Mouse (Mus musculus): ENCODE results near the gene Srrd. TPM values are rescaled to one million over a fixed set of nuclear protein-coding genes. Genes with fewer than 3 reads are reported as not detected.

Srrd gene
- polyA plus RNA-seq, 1 experiment, result 14.1 TPM

DNA sequence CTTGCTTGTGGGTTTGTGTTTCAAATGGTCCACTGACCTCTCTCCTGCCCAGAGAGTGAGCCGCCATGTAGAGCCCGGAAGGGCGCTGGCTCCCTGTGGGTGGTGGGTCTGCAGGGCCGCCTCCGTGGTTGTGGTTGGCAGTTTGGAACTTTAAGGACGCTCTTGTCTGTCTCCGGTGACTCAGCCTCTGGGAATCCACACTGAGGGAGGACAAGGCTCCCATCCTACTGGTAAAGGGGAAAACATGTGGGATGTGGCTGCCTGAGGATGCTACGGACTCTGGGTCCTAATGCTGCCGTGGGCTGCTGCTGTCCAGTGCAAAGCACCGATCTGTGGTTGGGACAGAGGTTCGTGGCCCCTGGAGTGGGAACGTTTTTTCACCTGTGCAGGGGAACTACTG lies 25.1 kb upstream of the Srrd start:
- TF ChIP-seq CTCF (IDR thresholded peaks at IDR 0.05; ENCODE audit: control insufficient read depth, insufficient read depth, low read length), result no peak
- no peak for TF ChIP-seq POLR2A (IDR thresholded peaks at IDR 0.05; ENCODE audit: borderline replicate concordance, control insufficient read depth, low read depth, low read length)
- 66% methylated on average over 12 of the region's 12 CpGs for WGBS
- no peaks in the 10 kb centered on the region for H3K4me1 ChIP-seq (ENCODE audit: control insufficient read depth, insufficient read depth, low read length)
- H3K27ac ChIP-seq (ENCODE audit: control insufficient read depth, insufficient read depth, low read depth, low read length, poor library complexity), result no peak overlapping the region
- no peak overlapping the region for H3K4me3 ChIP-seq (replicated peaks; ENCODE audit: control insufficient read depth, low read depth, low read length)

DNA sequence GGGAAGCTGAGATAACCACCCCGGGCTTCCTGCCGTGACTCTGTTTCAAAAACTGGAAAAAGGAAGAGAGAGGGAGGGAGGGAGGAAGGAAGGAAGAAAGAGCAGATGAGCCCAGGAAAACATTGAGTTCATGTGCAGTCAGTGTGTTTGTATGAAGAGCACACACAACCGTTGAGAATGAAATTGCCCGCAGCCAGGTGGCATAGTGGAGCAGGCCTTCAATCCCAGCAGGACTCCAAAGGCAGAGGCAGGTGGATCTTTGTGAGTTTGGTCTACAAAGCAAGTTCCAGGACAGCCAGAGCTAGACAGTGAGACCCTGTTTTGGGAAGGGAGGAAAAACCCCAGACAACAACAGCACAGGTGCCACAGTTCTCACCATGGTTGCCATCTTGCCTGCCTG lies 24.5 kb upstream of the Srrd start:
- 79% methylated on average over 4 of the region's 4 CpGs for WGBS
- Histone ChIP-seq H3K4me3 (replicated peaks; ENCODE audit: control insufficient read depth, low read depth, low read length) (no peak overlapping the region), H3K27ac (ENCODE audit: control insufficient read depth, insufficient read depth, low read depth, low read length, poor library complexity) (no peak overlapping the region), H3K4me1 (ENCODE audit: control insufficient read depth, insufficient read depth, low read length) (no peaks in the 10 kb centered on the region)
- TF ChIP-seq POLR2A (IDR thresholded peaks at IDR 0.05; ENCODE audit: borderline replicate concordance, control insufficient read depth, low read depth, low read length) (no peak), CTCF (IDR thresholded peaks at IDR 0.05; ENCODE audit: control insufficient read depth, insufficient read depth, low read length) (no peak)

DNA sequence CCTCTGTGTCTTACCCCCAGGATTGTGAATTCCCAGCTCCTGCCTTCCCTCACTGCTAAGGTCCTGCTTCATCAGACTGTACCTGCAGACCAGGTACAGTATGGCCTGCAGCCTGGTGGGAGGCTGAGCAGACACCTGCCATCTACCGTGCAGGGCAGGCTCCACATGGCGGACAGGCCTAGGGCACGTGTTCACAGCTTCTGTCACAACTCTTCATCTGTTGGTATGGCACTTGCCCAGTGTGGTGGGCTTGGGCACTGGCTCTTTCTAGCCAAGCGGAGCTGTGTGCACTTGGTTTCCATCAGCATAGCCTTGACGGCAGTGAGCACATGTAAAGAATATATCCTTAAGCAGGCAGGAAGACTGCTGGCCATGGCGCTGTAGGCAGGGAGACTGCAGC lies 24.0 kb upstream of the Srrd start:
- Histone ChIP-seq H3K4me3 (replicated peaks; ENCODE audit: control insufficient read depth, low read depth, low read length) (no peak overlapping the region), H3K27ac (ENCODE audit: control insufficient read depth, insufficient read depth, low read depth, low read length, poor library complexity) (no peak overlapping the region), H3K4me1 (ENCODE audit: control insufficient read depth, insufficient read depth, low read length) (no peaks in the 10 kb centered on the region)
- 92% methylated on average over 6 of the region's 6 CpGs for WGBS
- TF ChIP-seq CTCF (IDR thresholded peaks at IDR 0.05; ENCODE audit: control insufficient read depth, insufficient read depth, low read length), result no peak
- no peak for TF ChIP-seq POLR2A (IDR thresholded peaks at IDR 0.05; ENCODE audit: borderline replicate concordance, control insufficient read depth, low read depth, low read length)

DNA sequence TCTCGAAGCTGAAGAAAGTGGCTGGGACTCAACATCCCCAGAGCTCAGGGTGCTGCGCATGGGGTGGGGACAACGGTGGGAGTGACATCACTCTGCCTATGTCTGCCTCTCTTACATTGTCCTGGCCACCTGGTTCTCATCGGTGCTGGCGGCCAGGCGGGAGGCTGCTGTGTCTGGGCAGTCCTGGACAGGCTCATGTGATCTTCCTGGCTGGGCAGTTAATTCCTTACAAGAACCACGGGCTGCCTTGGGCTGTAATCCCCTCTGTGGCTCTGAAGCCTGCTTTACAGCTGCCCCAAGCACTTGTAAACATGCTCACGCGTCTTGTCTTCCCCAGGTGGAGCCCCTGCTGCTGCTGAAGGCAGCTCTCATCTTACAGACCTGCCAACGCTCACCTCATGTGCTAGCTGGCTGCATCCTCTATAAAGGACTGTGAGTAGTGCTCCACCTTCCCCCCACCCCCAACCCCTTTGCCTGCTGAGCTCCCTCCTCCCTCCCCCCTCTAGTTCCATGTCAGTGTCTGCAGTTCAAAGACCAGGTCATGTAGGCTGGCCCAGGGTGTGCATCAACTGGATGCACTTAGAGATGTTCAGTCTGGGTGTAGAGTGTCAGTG lies 21.5 kb upstream of the Srrd start:
- Histone ChIP-seq H3K4me3 (replicated peaks; ENCODE audit: control insufficient read depth, low read depth, low read length) (no peak overlapping the region), H3K4me1 (ENCODE audit: control insufficient read depth, insufficient read depth, low read length) (no peaks in the 10 kb centered on the region), H3K27ac (ENCODE audit: control insufficient read depth, insufficient read depth, low read depth, low read length, poor library complexity) (no peak overlapping the region)
- WGBS, result 82% methylated on average over 10 of the region's 10 CpGs
- TF ChIP-seq CTCF (IDR thresholded peaks at IDR 0.05; ENCODE audit: control insufficient read depth, insufficient read depth, low read length), result no peak
- TF ChIP-seq POLR2A (IDR thresholded peaks at IDR 0.05; ENCODE audit: borderline replicate concordance, control insufficient read depth, low read depth, low read length), result no peak

DNA sequence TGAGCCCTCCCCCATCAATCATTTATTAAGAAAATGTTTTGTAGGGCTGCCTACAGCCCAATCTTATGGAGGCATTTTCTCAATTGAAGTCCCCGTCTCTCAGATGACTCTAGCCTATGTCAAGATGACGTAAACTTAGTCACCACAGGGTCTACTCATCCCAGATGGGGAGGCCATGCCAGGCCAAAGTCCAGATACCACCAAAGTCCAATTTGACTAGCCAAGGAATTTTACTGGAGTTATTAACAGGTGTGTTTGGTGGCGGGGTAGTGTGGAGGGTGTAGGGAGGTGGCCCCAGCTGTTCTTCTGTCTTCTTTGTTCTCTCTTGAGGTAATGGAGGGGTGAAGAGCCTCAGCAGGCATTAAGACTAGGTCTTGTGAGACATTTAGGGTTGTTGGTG lies 17.2 kb upstream of the Srrd start:
- Histone ChIP-seq H3K4me3 (replicated peaks; ENCODE audit: control insufficient read depth, low read depth, low read length) (no peak overlapping the region), H3K4me1 (ENCODE audit: control insufficient read depth, insufficient read depth, low read length) (no peaks in the 10 kb centered on the region), H3K27ac (ENCODE audit: control insufficient read depth, insufficient read depth, low read depth, low read length, poor library complexity) (no peak overlapping the region)
- no peak for TF ChIP-seq POLR2A (IDR thresholded peaks at IDR 0.05; ENCODE audit: borderline replicate concordance, control insufficient read depth, low read depth, low read length)
- TF ChIP-seq CTCF (IDR thresholded peaks at IDR 0.05; ENCODE audit: control insufficient read depth, insufficient read depth, low read length), result no peak
- WGBS, result 89% methylated on average over 3 of the region's 3 CpGs

DNA sequence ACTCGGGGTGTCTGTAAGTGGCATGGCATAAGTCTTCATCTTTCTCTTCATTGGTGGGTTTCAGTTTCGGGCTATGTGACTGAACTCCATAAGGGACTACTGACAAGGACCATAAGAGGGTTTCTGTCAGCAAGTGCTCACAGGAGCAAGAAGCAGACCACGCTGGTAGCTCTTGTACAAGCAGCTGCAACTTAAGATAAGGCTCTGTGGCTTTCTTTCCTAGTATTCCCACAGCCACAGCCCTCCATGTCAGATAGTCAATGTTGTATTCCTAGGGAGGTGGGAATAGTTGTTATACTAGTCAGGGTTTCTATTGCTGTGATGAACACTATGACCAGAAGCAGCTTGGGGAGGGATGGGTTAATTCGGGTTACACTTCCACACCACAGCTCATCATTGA lies 16.7 kb upstream of the Srrd start:
- Histone ChIP-seq H3K4me1 (ENCODE audit: control insufficient read depth, insufficient read depth, low read length) (no peaks in the 10 kb centered on the region; the same call in 1 of the 2 replicates), H3K27ac (ENCODE audit: control insufficient read depth, insufficient read depth, low read depth, low read length, poor library complexity) (no peak overlapping the region), H3K4me3 (replicated peaks; ENCODE audit: control insufficient read depth, low read depth, low read length) (no peak overlapping the region)
- no peak for TF ChIP-seq POLR2A (IDR thresholded peaks at IDR 0.05; ENCODE audit: borderline replicate concordance, control insufficient read depth, low read depth, low read length)
- no peak for TF ChIP-seq CTCF (IDR thresholded peaks at IDR 0.05; ENCODE audit: control insufficient read depth, insufficient read depth, low read length)
- 52% methylated on average over 4 of the region's 4 CpGs for WGBS

DNA sequence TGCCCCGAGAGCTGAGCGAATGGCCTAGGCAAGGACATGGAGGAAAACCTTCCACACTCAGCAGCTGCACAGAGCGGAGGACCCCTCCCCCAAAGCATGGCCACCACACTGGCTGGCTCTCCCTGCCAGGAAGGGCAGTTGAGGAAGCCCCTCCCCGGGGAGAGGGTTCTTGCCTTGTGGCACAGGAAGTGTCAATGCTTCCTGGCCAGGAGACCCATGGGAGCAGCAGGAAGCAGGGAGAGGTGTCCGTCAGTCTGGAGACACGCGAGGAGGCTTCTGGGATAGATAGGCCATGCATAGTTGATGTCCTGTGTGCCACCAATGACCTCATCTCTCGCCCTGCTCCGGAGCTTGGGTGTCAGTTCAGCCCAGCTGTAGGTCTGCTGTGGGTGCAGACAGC lies 13.5 kb upstream of the Srrd start:
- Histone ChIP-seq H3K4me3 (replicated peaks; ENCODE audit: control insufficient read depth, low read depth, low read length) (no peak overlapping the region), H3K27ac (ENCODE audit: control insufficient read depth, insufficient read depth, low read depth, low read length, poor library complexity) (no peak overlapping the region), H3K4me1 (ENCODE audit: control insufficient read depth, insufficient read depth, low read length) (no peaks in the 10 kb centered on the region; the same call in 1 of the 2 replicates)
- TF ChIP-seq CTCF (IDR thresholded peaks at IDR 0.05; ENCODE audit: control insufficient read depth, insufficient read depth, low read length) (no peak), POLR2A (IDR thresholded peaks at IDR 0.05; ENCODE audit: borderline replicate concordance, control insufficient read depth, low read depth, low read length) (no peak)
- WGBS, result 77% methylated on average over 9 of the region's 9 CpGs

DNA sequence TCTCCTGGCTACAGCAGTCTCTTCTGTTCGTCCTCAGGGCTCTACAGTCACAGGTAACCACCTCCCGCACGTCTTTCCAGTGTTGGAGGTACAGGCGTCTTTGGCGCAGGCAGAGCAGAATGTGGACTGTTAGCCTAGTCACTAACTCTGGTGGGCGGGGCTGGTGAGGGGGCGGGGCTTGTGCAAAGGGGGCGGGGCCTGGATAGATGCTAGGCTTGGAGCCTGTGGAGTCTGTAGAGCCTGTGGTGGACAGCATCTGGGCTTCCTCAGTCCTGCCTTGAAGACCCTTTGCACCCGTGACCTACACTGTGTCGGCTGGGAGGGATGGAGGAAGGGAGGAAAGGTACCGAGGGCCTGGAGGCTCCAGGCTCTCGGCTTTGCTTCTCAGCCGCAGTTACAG lies 13.1 kb upstream of the Srrd start, which contains the start of gene Gm6583:
Gene Gm6583 (minus strand): TSS at position 124 of the 400 bp plus-strand sequence.
- Histone ChIP-seq H3K4me1 (ENCODE audit: control insufficient read depth, insufficient read depth, low read length) (no peaks in the 10 kb centered on the region; the same call in 1 of the 2 replicates), H3K27ac (ENCODE audit: control insufficient read depth, insufficient read depth, low read depth, low read length, poor library complexity) (no peak within 1 kb of the TSS), H3K4me3 (replicated peaks; ENCODE audit: control insufficient read depth, low read depth, low read length) (no peak within 1 kb of the TSS)
- 71% methylated on average over 13 of the region's 13 CpGs for WGBS
- TF ChIP-seq CTCF (IDR thresholded peaks at IDR 0.05; ENCODE audit: control insufficient read depth, insufficient read depth, low read length), result no peak
- TF ChIP-seq POLR2A (IDR thresholded peaks at IDR 0.05; ENCODE audit: borderline replicate concordance, control insufficient read depth, low read depth, low read length), result no peak

DNA sequence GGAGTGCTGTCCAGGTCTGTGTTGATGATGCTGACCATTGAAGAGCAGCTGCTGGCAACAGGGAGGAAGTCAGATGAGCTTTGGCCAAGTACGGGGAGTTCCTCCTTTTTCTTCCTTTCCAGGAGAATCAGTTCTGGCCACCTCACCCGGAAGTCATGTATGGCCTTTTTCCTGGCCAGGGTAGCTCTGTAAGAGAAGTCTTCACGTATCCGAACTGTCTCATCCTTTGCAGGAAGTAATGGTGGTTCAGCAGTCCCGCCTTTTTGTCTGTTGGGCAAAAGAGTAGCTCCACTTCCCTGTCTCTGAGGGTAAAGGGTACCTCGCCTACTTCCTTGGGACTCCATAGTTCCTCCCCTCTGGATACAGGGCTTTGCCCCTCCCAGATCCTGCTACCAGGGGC lies 12.7 kb upstream of the Srrd start:
- no peak overlapping the region for H3K27ac ChIP-seq (ENCODE audit: control insufficient read depth, insufficient read depth, low read depth, low read length, poor library complexity)
- H3K4me1 ChIP-seq (ENCODE audit: control insufficient read depth, insufficient read depth, low read length), result no peaks in the 10 kb centered on the region; the same call in 1 of the 2 replicates
- WGBS, result 42% methylated on average over 6 of the region's 6 CpGs

More for the DNA sequence above, 12.7 kb upstream of the Srrd start:
- no peak overlapping the region for H3K4me3 ChIP-seq (replicated peaks; ENCODE audit: control insufficient read depth, low read depth, low read length)
- no peak for TF ChIP-seq POLR2A (IDR thresholded peaks at IDR 0.05; ENCODE audit: borderline replicate concordance, control insufficient read depth, low read depth, low read length)
